Mouse (Mus musculus) kidney, postnatal 36 days (tissue): Measurements from ENCODE around the gene Daam1.

ENCODE experiments used
- DNase-seq, 2 experiments: peaks; one replicate each; pipeline ENCODE4 v3.0.0; 2021 to 2022; ENCODE audit warnings: mixed read lengths in 2 of 2

The Daam1 gene

GRCm38 (mm10) chr12:71865937-71866336, 35.1 kb downstream of the Daam1 start:
- DNase-seq, result no peak

GRCm38 (mm10) chr12:71867345-71868240, 36.7 kb downstream of the Daam1 start:
- DNase-seq, result no peak

DNA sequence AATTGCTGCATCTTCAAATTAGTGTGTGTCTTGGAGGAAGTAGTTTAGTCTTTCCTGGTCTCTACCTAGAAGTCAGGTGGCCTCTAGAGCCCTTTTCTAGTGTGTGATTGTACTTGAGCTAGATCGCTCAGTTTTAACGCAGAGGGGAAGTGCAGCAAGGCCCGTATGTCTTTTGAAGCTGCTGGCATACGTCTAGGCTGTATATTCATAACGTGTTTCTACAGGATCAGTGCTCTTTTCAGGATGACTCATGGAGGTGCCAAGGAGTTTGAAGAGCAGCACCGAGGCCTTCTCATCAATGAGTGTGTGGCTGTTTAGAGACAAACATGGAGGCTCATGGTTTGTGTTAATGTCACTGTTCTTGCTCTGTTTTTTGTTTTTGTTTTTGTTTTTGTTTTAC, 39.8 kb downstream of the Daam1 start:
- DNase-seq, result no peak

DNA sequence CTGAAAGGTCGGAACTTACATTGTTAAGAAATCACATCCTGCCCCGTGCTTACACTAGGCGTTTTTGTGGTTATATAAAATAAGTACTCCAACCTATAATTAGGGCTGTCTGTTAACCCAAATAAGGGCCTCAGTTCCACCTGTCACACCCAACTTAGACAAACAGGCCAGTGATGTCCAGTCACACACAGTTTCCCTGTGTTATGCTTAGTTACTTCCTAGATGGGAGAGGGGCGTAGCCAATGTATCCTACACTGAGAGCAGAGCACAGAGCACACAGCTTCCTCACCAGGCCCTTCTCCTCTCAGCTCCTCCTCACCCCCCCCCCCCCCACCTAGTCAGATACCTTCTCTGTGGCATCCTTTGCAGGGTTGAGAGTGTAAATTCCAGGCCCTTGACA, 41.5 kb downstream of the Daam1 start:
- no peak for DNase-seq

DNA sequence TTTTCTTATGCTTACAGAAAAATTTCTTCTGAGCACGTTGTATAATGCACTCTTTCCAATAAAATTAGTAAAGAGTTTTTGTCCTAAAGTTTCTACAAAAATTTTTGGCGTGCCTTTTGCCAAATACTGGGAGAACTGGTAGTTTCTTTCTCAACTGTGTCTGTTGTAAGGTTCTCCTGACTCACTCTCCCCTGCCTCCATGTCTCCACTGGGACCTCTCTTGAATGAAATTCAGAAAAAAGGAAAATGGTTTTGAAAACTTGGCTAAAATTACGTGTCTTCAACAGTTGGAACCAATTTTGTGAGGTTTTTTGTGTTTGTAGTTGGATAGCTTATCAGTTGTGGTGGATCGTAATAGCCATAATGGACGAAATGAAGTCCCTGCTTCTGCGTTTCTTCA, 43.7 kb downstream of the Daam1 start:
- DNase-seq, result no peak

DNA sequence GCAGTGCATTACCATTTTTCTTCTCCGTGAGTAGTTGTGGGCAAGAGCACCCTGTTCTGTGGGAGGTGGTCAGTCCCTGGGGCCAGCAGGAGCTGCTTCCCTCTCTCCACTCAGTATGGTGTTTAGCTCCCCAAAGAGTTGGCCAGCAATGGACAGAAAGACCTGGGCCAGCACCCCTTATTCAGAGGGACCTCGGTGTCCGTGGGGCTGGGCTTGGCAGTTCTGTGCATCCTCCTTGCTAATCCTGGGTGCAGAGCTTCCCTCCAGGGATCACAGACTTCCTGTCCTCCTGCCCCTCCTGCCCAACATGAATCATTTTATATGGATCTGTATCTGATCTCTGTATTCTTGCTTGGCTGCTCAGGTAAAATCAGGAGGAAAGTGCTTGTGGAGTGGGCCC, 44.1 kb downstream of the Daam1 start:
- DNase-seq, result no peak

- peak; percentile 62 to 73 for DNase-seq
Observed at GRCm38 (mm10) chr12:71875761-71876489, 45.0 kb downstream of the Daam1 start.

GRCm38 (mm10) chr12:71880987-71881386, 50.1 kb downstream of the Daam1 start:
- no peak for DNase-seq

GRCm38 (mm10) chr12:71881477-71881876, 50.6 kb downstream of the Daam1 start:
- no peak for DNase-seq

DNA sequence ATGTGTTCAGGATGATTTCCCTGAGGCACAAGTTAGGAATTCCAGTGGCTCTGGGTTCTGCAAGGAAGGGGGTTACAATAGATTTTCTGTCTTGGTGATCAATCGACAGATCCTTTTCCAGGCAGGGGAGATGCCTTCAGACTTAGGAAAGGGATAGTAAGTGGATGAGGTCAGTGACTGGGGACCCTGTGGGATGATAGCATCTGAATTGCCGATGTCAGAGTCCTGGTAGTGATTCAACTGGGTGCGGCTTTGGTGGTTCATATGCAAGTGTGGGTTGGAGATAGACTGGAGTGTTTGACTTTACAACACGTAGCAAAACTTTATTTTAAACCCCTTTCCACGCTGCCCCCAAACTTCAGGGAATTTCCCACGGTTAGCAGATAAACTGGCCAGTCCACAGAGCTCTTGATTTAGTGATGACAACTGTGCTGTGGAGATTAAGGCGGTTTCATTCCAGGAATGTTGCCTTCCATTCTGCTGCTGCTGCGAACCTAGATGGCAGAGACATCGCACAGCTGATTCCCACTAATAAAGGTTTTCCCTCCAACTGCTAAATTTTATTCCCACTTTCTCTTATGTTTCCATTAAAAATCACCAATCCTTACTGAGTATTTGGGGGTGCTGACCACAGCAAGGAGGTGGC, 52.3 kb downstream of the Daam1 start:
- DNase-seq, result no peak

- peak in 1 of 2 experiments; percentile 29 for DNase-seq
Observed at GRCm38 (mm10) chr12:71885170-71885574, 54.3 kb downstream of the Daam1 start.

- peak; percentile 39 to 67 for DNase-seq
Observed at GRCm38 (mm10) chr12:71885717-71886116, 54.8 kb downstream of the Daam1 start.

DNA sequence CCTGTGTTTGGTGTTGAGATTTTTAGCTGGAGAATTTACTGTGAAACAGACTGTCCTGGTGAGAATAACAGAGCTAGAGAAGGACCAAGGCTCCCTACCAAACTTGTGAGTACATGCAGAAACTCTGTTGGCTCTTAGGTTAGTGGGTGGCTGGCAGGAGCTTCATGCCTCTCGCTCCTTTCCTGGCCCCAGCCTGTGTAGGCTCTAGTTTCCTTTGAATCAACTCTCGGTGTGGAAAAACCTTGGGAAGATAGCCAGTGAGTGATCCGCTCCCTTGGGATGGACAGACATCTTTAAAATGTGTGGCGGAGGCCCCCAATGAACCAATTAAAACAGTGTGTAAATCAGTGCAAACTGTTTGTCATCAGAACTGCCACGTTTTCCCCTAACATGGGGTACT, 55.5 kb downstream of the Daam1 start:
- no peak for DNase-seq

GRCm38 (mm10) chr12:71886941-71887340, 56.1 kb downstream of the Daam1 start:
- no peak for DNase-seq

- DNase-seq, result no peak
Observed at GRCm38 (mm10) chr12:71888370-71888769, 57.5 kb downstream of the Daam1 start.

GRCm38 (mm10) chr12:71889266-71889665, 58.4 kb downstream of the Daam1 start:
- no peak for DNase-seq

- no peak for DNase-seq
Observed at GRCm38 (mm10) chr12:71890282-71890681, 59.4 kb downstream of the Daam1 start.

- no peak for DNase-seq
Observed at GRCm38 (mm10) chr12:71891729-71892355, 61.0 kb downstream of the Daam1 start.

GRCm38 (mm10) chr12:71892996-71893605, 62.2 kb downstream of the Daam1 start:
- no peak for DNase-seq

- no peak for DNase-seq
Observed at GRCm38 (mm10) chr12:71898231-71898630, 67.4 kb downstream of the Daam1 start.

DNA sequence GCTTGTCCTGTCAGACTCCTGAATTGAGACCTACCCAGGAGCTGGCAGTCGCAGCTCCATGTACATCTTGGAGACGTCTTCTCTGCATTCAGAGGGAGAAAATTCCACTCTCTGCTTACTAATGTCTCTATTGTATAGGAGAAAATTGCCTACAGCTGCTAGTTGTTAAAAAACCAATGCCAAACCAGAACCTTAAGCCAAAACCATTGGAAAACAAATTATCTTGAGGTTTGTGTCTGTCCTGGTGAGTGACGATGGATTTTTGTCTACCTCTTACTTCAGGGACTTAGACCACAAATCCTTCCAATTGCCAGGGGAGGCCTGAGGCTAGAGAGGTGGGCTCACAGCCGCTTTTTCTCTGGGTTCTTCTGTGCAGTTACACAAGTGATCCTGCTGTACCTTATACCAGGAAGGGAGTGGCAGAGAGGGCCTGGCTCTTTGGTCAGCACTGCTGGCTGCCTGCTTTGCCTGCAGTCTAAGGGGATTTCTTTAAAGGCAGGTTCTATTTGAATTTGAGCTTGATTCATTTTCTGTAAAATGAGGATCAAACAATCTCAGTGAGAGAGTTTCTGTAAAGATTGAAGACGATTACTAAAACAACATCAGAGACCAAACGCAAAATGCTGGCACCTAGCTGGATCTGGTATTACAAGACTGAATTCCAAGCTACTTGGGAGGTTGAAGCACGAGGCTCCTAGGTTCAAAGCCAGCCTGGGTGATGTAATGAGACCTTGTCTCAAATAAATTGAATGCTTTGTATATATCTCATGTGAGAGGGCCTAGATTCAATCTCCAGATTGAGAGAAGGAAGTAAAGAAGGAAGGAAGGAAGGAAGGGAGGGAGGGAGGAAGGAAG, 68.0 kb downstream of the Daam1 start:
- DNase-seq, result no peak

DNA sequence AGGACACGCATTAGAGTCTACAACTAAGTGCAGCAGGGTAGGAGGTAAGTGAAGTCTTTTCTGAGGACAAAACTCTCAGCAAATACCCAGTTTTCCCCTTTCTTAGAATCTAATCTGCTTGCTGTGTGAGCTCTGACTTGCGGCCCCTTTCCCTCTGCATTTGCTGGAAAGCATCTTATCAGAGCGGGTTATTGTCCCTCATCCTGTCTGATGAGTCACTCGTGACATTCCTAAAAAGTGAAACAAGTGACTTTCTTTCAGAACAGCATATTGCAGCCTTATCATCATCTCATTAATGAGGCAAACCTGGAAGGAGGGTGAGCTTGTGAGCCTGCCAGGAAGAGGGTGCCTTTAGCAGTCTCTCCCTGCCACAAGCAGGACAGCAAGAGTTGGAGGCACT, 68.7 kb downstream of the Daam1 start:
- DNase-seq, result no peak
